Mouse (Mus musculus): ENCODE data around the gene Tkt. TPM values are rescaled to one million over a fixed set of nuclear protein-coding genes. Genes with fewer than 3 reads are reported as not detected.
"Not testable (repeated sequence)": the region's sequence is repeated elsewhere in the genome, so short reads cannot be mapped to it uniquely, and the experiment has no call there.

The Tkt gene
- polyA plus RNA-seq, 1 experiment = 53.0 TPM

DNA sequence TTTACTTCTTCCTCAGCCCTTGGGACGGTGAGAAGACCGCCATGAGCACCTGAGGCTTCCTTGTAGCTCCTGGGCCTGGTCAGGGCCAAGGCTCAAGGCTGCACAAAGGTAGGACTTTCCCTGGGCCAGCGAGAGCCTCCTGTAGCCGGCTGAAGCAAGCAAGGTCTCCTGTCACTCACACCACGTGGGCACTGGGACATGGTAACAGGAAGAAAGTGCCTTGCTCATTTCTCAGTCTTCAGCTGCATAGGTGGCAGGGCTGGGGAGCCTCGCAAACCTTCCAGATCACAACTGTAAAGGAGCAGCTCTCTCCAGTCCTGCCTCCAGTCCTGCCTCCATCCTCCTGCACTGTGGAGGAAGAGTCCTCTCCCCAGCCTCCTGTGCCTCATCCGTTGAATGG, 27.6 kb downstream of the Tkt start:
- Histone ChIP-seq H3K79me2 (ENCODE audit: control insufficient read depth, insufficient read depth) (no peaks in the 10 kb centered on the region), H3K4me2 (ENCODE audit: low read depth) (no peak overlapping the region), H3K4me3 (no peak overlapping the region), H3ac (ENCODE audit: control insufficient read depth, insufficient read length) (no peak overlapping the region), H3K27me3 (ENCODE audit: control insufficient read depth, insufficient read depth, insufficient read length) (no peaks in the 10 kb centered on the region), H3K36me3 (ENCODE audit: control insufficient read depth, insufficient read depth) (peaks cover 15% of the 10 kb centered on the region)
- no peak for TF ChIP-seq POLR2AphosphoS2 (IDR thresholded peaks at IDR 0.05; ENCODE audit: insufficient read length, low read depth)
- no peak for TF ChIP-seq E2F4 (IDR thresholded peaks at IDR 0.05; ENCODE audit: insufficient read depth)
- no peak for TF ChIP-seq USF1 (IDR thresholded peaks at IDR 0.05; ENCODE audit: low read depth)
- TF ChIP-seq POLR2A (IDR thresholded peaks at IDR 0.05; ENCODE audit: insufficient read length, low read depth) = no peak
- TF ChIP-seq TCF12 (IDR thresholded peaks at IDR 0.05; ENCODE audit: insufficient read depth, poor library complexity, severe bottlenecking) = no peak
- TF ChIP-seq MAX (IDR thresholded peaks at IDR 0.05; ENCODE audit: low read depth) = no peak
- TF ChIP-seq SRF (IDR thresholded peaks at IDR 0.05; ENCODE audit: control insufficient read depth, insufficient read length, low read depth) = no peak
- no peak for TF ChIP-seq MYOG (IDR thresholded peaks at IDR 0.05; ENCODE audit: control insufficient read depth in 1 of 3, insufficient read depth in 1 of 3, insufficient read length in 2 of 3, low read depth in 2 of 3)
- TF ChIP-seq TCF3 (IDR thresholded peaks at IDR 0.05; ENCODE audit: insufficient read length, low read depth) = no peak
- TF ChIP-seq CEBPB (IDR thresholded peaks at IDR 0.05; ENCODE audit: insufficient read depth, poor library complexity, severe bottlenecking) = no peak
- TF ChIP-seq MYOD1 (IDR thresholded peaks at IDR 0.05; ENCODE audit: control insufficient read depth in 1 of 3, insufficient read length in 2 of 3, low read depth in 2 of 3) = no peak
- TF ChIP-seq REST (IDR thresholded peaks at IDR 0.05; ENCODE audit: insufficient read depth, insufficient read length) = no peak

DNA sequence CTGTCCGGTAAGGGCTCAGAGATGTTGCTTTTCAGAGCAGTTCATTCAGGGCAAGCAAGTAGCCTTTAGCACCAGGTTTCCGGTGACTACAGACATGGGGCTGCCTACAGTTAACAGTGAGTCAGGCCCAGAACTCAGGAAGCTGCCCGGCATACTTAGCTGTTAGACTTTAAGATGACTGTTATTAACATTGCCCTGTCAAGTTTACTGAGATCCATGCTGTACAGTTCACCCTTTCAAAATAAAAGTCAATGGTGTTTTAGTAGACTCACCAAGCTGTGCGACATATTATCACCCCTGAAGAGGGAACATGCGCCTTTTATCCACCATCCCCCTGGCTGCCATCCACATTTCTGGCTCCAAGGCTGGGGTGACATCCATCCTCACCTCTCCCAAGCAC, 28.1 kb downstream of the Tkt start:
- H3K79me2 ChIP-seq (ENCODE audit: control insufficient read depth, insufficient read depth) = no peaks in the 10 kb centered on the region
- H3K4me3 ChIP-seq = no peak overlapping the region
- no peak overlapping the region for H3ac ChIP-seq (ENCODE audit: control insufficient read depth, insufficient read length)
- H3K27me3 ChIP-seq (ENCODE audit: control insufficient read depth, insufficient read depth, insufficient read length) = no peaks in the 10 kb centered on the region
- H3K4me2 ChIP-seq (ENCODE audit: low read depth) = no peak overlapping the region
- H3K36me3 ChIP-seq (ENCODE audit: control insufficient read depth, insufficient read depth) = peaks cover 11% of the 10 kb centered on the region
- TF ChIP-seq MAX (IDR thresholded peaks at IDR 0.05; ENCODE audit: low read depth) (no peak), MYOG (IDR thresholded peaks at IDR 0.05; ENCODE audit: control insufficient read depth in 1 of 3, insufficient read depth in 1 of 3, insufficient read length in 2 of 3, low read depth in 2 of 3) (no peak), USF1 (IDR thresholded peaks at IDR 0.05; ENCODE audit: low read depth) (no peak)

DNA sequence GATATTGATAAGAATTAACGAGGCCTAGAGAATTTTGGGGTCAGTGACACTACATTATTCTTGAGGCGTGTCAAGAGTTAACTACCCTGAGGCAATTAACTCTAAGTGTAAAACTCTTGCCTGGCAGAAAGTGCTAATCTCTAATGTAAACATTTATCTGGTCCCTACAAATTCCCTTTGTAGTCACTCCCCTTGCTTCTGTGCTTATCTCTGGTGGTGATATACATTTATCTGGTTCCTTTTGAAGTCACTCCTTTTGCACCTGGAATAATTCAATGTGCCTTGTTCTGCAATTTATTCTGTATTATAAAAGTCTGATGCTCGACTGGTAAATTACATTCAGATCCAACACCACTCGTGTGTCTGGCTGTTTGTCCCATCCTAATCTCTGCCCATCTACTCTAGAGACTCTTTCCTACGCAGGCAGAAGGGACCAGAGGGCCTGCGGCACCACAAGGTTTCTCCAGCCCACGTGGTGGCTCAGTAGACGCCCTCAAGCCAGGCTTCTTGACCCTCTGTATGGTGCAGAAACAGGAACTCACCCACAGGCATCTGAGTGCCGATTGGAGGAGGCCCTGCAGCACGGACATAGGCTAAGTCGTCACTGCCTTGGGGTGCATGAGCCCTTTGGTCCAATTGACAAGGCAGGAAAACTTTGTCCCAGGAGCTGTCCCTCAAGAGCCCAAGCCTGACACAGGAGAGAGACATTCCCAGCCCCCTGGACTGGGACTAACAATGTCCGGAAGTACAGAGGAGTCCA, 29.3 kb downstream of the Tkt start:
- H3K27me3 ChIP-seq (ENCODE audit: control insufficient read depth, insufficient read depth, insufficient read length); H3K79me2 ChIP-seq (ENCODE audit: control insufficient read depth, insufficient read depth); H3K36me3 ChIP-seq (ENCODE audit: control insufficient read depth, insufficient read depth); H3K4me3 ChIP-seq; H3K4me2 ChIP-seq (ENCODE audit: low read depth); H3ac ChIP-seq (ENCODE audit: control insufficient read depth, insufficient read length): not testable (repeated sequence)

DNA sequence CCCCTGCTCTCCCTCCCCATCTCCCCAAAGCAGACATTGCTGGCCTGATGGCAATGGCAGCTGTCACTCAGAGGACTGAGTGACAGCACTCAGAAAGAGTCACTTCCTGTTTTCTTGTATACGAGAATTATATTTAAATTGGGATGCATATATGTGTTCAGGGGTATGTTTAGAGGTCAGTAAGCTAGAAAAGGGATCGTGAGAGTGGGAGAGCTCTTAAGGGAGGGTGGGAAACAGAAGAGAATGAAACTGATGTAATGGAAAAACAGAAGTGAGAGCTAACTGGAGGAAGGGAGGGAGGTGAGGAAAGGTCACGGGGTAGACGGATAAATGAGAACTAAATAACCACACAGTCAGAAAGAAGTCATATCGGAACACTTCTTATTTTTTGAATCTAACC, 31.0 kb downstream of the Tkt start:
- TF ChIP-seq SRF (IDR thresholded peaks at IDR 0.05; ENCODE audit: control insufficient read depth, insufficient read length, low read depth) = no peak
- no peak for TF ChIP-seq MYOG (IDR thresholded peaks at IDR 0.05; ENCODE audit: control insufficient read depth in 1 of 3, insufficient read depth in 1 of 3, insufficient read length in 2 of 3, low read depth in 2 of 3)
- no peak for TF ChIP-seq TCF3 (IDR thresholded peaks at IDR 0.05; ENCODE audit: insufficient read length, low read depth)
- no peak for TF ChIP-seq REST (IDR thresholded peaks at IDR 0.05; ENCODE audit: insufficient read depth, insufficient read length)
- no peak for TF ChIP-seq TCF12 (IDR thresholded peaks at IDR 0.05; ENCODE audit: insufficient read depth, poor library complexity, severe bottlenecking)
- TF ChIP-seq USF1 (IDR thresholded peaks at IDR 0.05; ENCODE audit: low read depth) = no peak
- TF ChIP-seq POLR2AphosphoS2 (IDR thresholded peaks at IDR 0.05; ENCODE audit: insufficient read length, low read depth) = no peak
- TF ChIP-seq CEBPB (IDR thresholded peaks at IDR 0.05; ENCODE audit: insufficient read depth, poor library complexity, severe bottlenecking) = no peak
- no peak for TF ChIP-seq POLR2A (IDR thresholded peaks at IDR 0.05; ENCODE audit: insufficient read length, low read depth)
- TF ChIP-seq E2F4 (IDR thresholded peaks at IDR 0.05; ENCODE audit: insufficient read depth) = no peak
- no peak for TF ChIP-seq MYOD1 (IDR thresholded peaks at IDR 0.05; ENCODE audit: control insufficient read depth in 1 of 3, insufficient read length in 2 of 3, low read depth in 2 of 3)
- no peak for TF ChIP-seq MAX (IDR thresholded peaks at IDR 0.05; ENCODE audit: low read depth)
- Histone ChIP-seq H3ac (ENCODE audit: control insufficient read depth, insufficient read length) (no peak overlapping the region), H3K4me3 (no peak overlapping the region), H3K27me3 (ENCODE audit: control insufficient read depth, insufficient read depth, insufficient read length) (no peaks in the 10 kb centered on the region), H3K36me3 (ENCODE audit: control insufficient read depth, insufficient read depth) (no peaks in the 10 kb centered on the region), H3K79me2 (ENCODE audit: control insufficient read depth, insufficient read depth) (no peaks in the 10 kb centered on the region), H3K4me2 (ENCODE audit: low read depth) (no peak overlapping the region)

DNA sequence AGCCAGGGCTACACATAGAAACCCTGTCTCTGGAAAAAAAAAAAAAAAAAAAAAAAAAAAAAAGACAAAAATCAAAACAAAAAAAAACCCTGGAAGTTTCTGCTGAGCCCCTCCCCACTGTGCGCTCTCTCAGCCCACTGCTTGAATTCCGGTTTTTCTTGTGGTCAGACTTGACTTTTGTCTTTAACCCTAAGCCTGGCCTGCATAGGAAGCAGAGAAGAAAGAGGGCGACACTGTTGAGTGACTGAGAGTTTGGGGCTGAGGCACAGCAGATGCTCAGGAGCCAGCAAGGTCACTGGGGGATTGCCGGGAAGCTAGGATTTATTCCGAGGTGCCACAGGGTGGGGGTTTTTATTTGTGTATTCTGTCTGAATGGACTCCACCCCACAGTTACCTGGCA, 31.7 kb downstream of the Tkt start:
- no peaks in the 10 kb centered on the region for H3K27me3 ChIP-seq (ENCODE audit: control insufficient read depth, insufficient read depth, insufficient read length)
- no peaks in the 10 kb centered on the region for H3K36me3 ChIP-seq (ENCODE audit: control insufficient read depth, insufficient read depth)
- TF ChIP-seq MAX (IDR thresholded peaks at IDR 0.05; ENCODE audit: low read depth) (no peak), USF1 (IDR thresholded peaks at IDR 0.05; ENCODE audit: low read depth) (no peak), MYOD1 (IDR thresholded peaks at IDR 0.05; ENCODE audit: control insufficient read depth in 1 of 3, insufficient read length in 2 of 3, low read depth in 2 of 3) (no peak), SRF (IDR thresholded peaks at IDR 0.05; ENCODE audit: control insufficient read depth, insufficient read length, low read depth) (no peak), REST (IDR thresholded peaks at IDR 0.05; ENCODE audit: insufficient read depth, insufficient read length) (no peak), E2F4 (IDR thresholded peaks at IDR 0.05; ENCODE audit: insufficient read depth) (no peak), TCF3 (IDR thresholded peaks at IDR 0.05; ENCODE audit: insufficient read length, low read depth) (no peak), POLR2A (IDR thresholded peaks at IDR 0.05; ENCODE audit: insufficient read length, low read depth) (no peak), MYOG (IDR thresholded peaks at IDR 0.05; ENCODE audit: control insufficient read depth in 1 of 3, insufficient read depth in 1 of 3, insufficient read length in 2 of 3, low read depth in 2 of 3) (no peak), CEBPB (IDR thresholded peaks at IDR 0.05; ENCODE audit: insufficient read depth, poor library complexity, severe bottlenecking) (no peak), TCF12 (IDR thresholded peaks at IDR 0.05; ENCODE audit: insufficient read depth, poor library complexity, severe bottlenecking) (no peak)
- no peak overlapping the region for H3ac ChIP-seq (ENCODE audit: control insufficient read depth, insufficient read length)
- H3K79me2 ChIP-seq (ENCODE audit: control insufficient read depth, insufficient read depth) = no peaks in the 10 kb centered on the region
- no peak overlapping the region for H3K4me3 ChIP-seq
- no peak overlapping the region for H3K4me2 ChIP-seq (ENCODE audit: low read depth)
